Mouse (Mus musculus): ENCODE measurements around the gene Kcnk5. TPM values are rescaled to one million over a fixed set of nuclear protein-coding genes. Genes with fewer than 3 reads are reported as not detected.

The Kcnk5 gene
- 5.0 and 5.1 TPM in 2 replicates for polyA plus RNA-seq (2015; fragmentation: Nextera tagmentation; extraction: Ambion mirVana)

DNA sequence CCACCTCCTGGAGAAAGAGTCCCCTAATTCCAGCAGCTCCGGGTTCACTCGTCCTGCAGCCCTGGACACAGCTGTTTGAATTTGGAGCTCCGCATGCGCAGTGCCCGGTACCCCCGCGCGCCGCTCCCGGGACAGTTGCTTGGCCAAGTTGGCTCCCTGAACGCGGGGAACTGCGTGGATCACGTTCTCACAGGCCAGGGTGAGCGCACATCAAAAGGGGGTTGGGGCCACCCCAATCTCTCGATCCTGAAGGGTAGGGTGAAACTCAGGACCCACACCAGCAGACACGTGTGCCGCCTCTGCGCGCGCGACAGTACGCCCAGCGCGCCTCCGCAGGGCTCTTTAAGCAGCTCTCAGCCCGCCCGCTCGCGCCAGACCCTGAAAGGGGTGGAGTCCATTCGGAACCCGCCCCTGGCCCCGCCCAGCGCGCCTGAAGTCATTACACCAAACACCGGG is at the start of gene Kcnk5:
Gene Kcnk5, minus strand, starts transcription at position 344 of the 456 bp plus-strand sequence.
- under 1% methylated on average over 36 of the region's 36 CpGs for WGBS (ENCODE audit: insufficient replicate concordance)
- H3K36me3 ChIP-seq (replicated peaks) = no peaks in the 10 kb centered on the region
- H3K9me3 ChIP-seq (replicated peaks) = no peaks in the 10 kb centered on the region
- peak within 1 kb of the TSS; percentile 97 for H3K4me2 ChIP-seq
- ATAC-seq (ENCODE audit: insufficient read depth) = peak; percentile 86
- H3K27me3 ChIP-seq = no peaks in the 10 kb centered on the region
- peak within 1 kb of the TSS; percentile 68 for H3K9ac ChIP-seq
- peak within 1 kb of the TSS; percentile 72 for H3K27ac ChIP-seq (replicated peaks)
- peak within 1 kb of the TSS; percentile 70 for H3K4me3 ChIP-seq (replicated peaks)
- H3K4me1 ChIP-seq (replicated peaks) = peaks cover 56% of the 10 kb centered on the region

- H3K9ac ChIP-seq = no peak overlapping the region
Measured at GRCm38 (mm10) chr14:20230063-20230491, 48.5 kb upstream of the Kcnk5 start.

DNA sequence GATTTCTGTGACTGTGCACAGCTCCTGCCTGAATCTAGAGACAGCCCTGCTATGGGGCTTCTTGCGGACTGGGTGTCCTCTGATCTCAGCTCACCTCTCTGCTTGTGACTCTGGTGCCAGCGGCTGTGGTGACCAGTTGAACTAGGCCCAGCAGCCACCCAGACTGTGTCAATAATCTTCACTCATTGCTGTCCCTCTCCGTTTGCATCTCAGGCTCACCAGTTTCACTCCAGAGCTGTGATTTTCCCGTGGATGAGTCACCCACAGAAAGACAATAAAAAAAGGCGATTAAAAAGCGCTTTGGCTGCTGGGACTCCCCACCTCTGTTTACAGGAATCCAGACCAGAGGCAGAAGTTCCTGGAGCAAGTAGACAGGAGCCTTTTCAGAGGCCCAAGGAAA is 47.8 kb upstream of the Kcnk5 start:
- no peaks in the 10 kb centered on the region for H3K36me3 ChIP-seq (replicated peaks)
- no peak overlapping the region for H3K4me3 ChIP-seq (replicated peaks)
- no peaks in the 10 kb centered on the region for H3K27me3 ChIP-seq
- no peaks in the 10 kb centered on the region; the same call in 1 of the 2 replicates for H3K4me1 ChIP-seq (replicated peaks)
- no peak overlapping the region for H3K4me2 ChIP-seq
- WGBS (ENCODE audit: insufficient replicate concordance) = 58% methylated on average over 6 of the region's 6 CpGs
- no peaks in the 10 kb centered on the region for H3K9me3 ChIP-seq (replicated peaks)
- H3K27ac ChIP-seq (replicated peaks) = no peak overlapping the region
- no peak overlapping the region for H3K9ac ChIP-seq
- ATAC-seq (ENCODE audit: insufficient read depth) = no peak

More at GRCm38 (mm10) chr14:20230063-20230491, 48.5 kb upstream of the Kcnk5 start:
- no peak overlapping the region for H3K4me2 ChIP-seq
- 56% methylated on average over 7 of the region's 7 CpGs for WGBS (ENCODE audit: insufficient replicate concordance)
- H3K4me1 ChIP-seq (replicated peaks) = no peaks in the 10 kb centered on the region; the same call in 1 of the 2 replicates
- H3K9me3 ChIP-seq (replicated peaks) = no peaks in the 10 kb centered on the region
- H3K4me3 ChIP-seq (replicated peaks) = no peak overlapping the region
- peak; percentile 22; the same call in 1 of the 2 replicates for ATAC-seq (ENCODE audit: insufficient read depth)
- no peaks in the 10 kb centered on the region for H3K27me3 ChIP-seq
- H3K36me3 ChIP-seq (replicated peaks) = no peaks in the 10 kb centered on the region
- no peak overlapping the region for H3K27ac ChIP-seq (replicated peaks)

- Histone ChIP-seq H3K9ac (no peak overlapping the region), H3K9me3 (replicated peaks) (no peaks in the 10 kb centered on the region), H3K27ac (replicated peaks) (no peak overlapping the region), H3K36me3 (replicated peaks) (no peaks in the 10 kb centered on the region), H3K4me1 (replicated peaks) (no peaks in the 10 kb centered on the region; the same call in 1 of the 2 replicates), H3K4me3 (replicated peaks) (no peak overlapping the region), H3K27me3 (no peaks in the 10 kb centered on the region), H3K4me2 (no peak overlapping the region)
- ATAC-seq (ENCODE audit: insufficient read depth) = no peak
- 30% methylated on average over 4 of the region's 4 CpGs for WGBS (ENCODE audit: insufficient replicate concordance)
Measured at GRCm38 (mm10) chr14:20228336-20228735, 46.7 kb upstream of the Kcnk5 start.

- Histone ChIP-seq H3K9me3 (replicated peaks) (no peaks in the 10 kb centered on the region), H3K36me3 (replicated peaks) (no peaks in the 10 kb centered on the region), H3K4me2 (no peak overlapping the region), H3K27ac (replicated peaks) (no peak overlapping the region), H3K9ac (no peak overlapping the region), H3K4me3 (replicated peaks) (no peak overlapping the region), H3K4me1 (replicated peaks) (no peaks in the 10 kb centered on the region; the same call in 1 of the 2 replicates), H3K27me3 (no peaks in the 10 kb centered on the region)
- no peak for ATAC-seq (ENCODE audit: insufficient read depth)
- WGBS (ENCODE audit: insufficient replicate concordance) = 47% methylated on average over 2 of the region's 2 CpGs
Measured at GRCm38 (mm10) chr14:20226982-20227381, 45.4 kb upstream of the Kcnk5 start.

DNA sequence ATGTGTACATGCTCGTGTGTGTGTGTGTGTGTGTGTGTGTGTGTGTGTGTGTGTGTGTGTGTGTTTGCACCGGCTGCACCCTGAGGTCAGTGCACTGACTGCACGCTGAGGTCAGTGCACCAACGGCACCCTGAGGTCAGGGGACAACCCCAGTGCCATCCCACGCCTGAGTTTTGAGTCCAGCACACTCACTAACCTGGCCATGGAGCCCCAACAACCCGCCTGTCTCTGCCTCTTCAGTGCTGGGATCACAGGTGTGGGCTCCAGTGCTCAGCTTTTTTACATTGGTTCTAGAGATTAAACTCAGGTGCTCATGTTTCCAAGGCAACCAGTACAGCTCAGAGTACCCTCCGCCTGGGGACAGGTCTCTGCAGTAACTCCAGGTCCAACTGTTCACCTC is 44.9 kb upstream of the Kcnk5 start:
- Histone ChIP-seq H3K4me1 (replicated peaks) (no peaks in the 10 kb centered on the region; the same call in 1 of the 2 replicates), H3K4me3 (replicated peaks) (no peak overlapping the region), H3K36me3 (replicated peaks) (no peaks in the 10 kb centered on the region), H3K27me3 (no peaks in the 10 kb centered on the region), H3K9ac (no peak overlapping the region), H3K9me3 (replicated peaks) (no peaks in the 10 kb centered on the region), H3K27ac (replicated peaks) (no peak overlapping the region), H3K4me2 (no peak overlapping the region)
- WGBS (ENCODE audit: insufficient replicate concordance) = 54% methylated on average over 7 of the region's 7 CpGs
- ATAC-seq (ENCODE audit: insufficient read depth) = peak; percentile 32; the same call in 1 of the 2 replicates

DNA sequence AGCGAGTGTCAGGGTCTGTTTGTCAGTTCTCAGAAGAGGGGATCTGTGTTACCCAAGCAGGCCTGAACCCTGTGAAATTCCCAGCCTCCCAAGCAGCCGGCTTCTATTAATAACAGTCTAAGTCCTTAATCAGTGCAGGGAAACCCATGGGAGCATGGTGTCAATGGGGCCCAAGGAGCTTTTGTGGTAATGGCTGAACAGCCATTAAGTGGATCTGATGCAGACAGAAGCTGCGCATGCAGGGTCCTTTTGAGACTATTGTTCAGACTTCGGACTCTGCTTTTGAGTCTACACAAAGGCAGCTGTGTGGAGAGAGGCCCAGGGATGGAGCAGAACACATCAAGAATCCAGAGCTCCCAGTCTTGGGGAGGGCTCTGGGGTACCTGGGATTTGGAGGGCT is 43.9 kb upstream of the Kcnk5 start:
- whole genome bisulfite sequencing (ENCODE audit: insufficient replicate concordance) = 62% methylated on average over 4 of the region's 4 CpGs
- no peak overlapping the region for H3K4me3 ChIP-seq (replicated peaks)
- no peaks in the 10 kb centered on the region; the same call in 1 of the 2 replicates for H3K4me1 ChIP-seq (replicated peaks)
- H3K27me3 ChIP-seq = no peaks in the 10 kb centered on the region
- no peak for ATAC-seq (ENCODE audit: insufficient read depth)
- no peaks in the 10 kb centered on the region for H3K9me3 ChIP-seq (replicated peaks)
- no peak overlapping the region for H3K4me2 ChIP-seq
- H3K9ac ChIP-seq = no peak overlapping the region
- no peaks in the 10 kb centered on the region for H3K36me3 ChIP-seq (replicated peaks)
- H3K27ac ChIP-seq (replicated peaks) = no peak overlapping the region

GRCm38 (mm10) chr14:20224576-20225218 is 43.1 kb upstream of the Kcnk5 start:
- 53% methylated on average over 10 of the region's 10 CpGs for WGBS (ENCODE audit: insufficient replicate concordance)

GRCm38 (mm10) chr14:20224163-20224562 is 42.6 kb upstream of the Kcnk5 start:
- H3K9ac ChIP-seq = no peak overlapping the region
- no peaks in the 10 kb centered on the region for H3K36me3 ChIP-seq (replicated peaks)
- no peaks in the 10 kb centered on the region for H3K9me3 ChIP-seq (replicated peaks)
- no peaks in the 10 kb centered on the region for H3K27me3 ChIP-seq
- ATAC-seq (ENCODE audit: insufficient read depth) = no peak
- H3K27ac ChIP-seq (replicated peaks) = no peak overlapping the region
- 63% methylated on average over 4 of the region's 4 CpGs for WGBS (ENCODE audit: insufficient replicate concordance)
- H3K4me2 ChIP-seq = no peak overlapping the region
- H3K4me1 ChIP-seq (replicated peaks) = no peaks in the 10 kb centered on the region; the same call in 1 of the 2 replicates
- H3K4me3 ChIP-seq (replicated peaks) = no peak overlapping the region

More at GRCm38 (mm10) chr14:20224576-20225218, 43.1 kb upstream of the Kcnk5 start:
- Histone ChIP-seq H3K4me2 (no peak overlapping the region), H3K9ac (no peak overlapping the region), H3K36me3 (replicated peaks) (no peaks in the 10 kb centered on the region), H3K27ac (replicated peaks) (no peak overlapping the region), H3K4me1 (replicated peaks) (no peaks in the 10 kb centered on the region; the same call in 1 of the 2 replicates), H3K4me3 (replicated peaks) (no peak overlapping the region), H3K27me3 (no peaks in the 10 kb centered on the region), H3K9me3 (replicated peaks) (no peaks in the 10 kb centered on the region)
- ATAC-seq (ENCODE audit: insufficient read depth) = no peak

GRCm38 (mm10) chr14:20223253-20223652 is 41.6 kb upstream of the Kcnk5 start:
- Histone ChIP-seq H3K4me3 (replicated peaks) (no peak overlapping the region), H3K9me3 (replicated peaks) (no peaks in the 10 kb centered on the region), H3K27ac (replicated peaks) (no peak overlapping the region), H3K27me3 (no peaks in the 10 kb centered on the region), H3K9ac (no peak overlapping the region), H3K4me2 (no peak overlapping the region), H3K36me3 (replicated peaks) (no peaks in the 10 kb centered on the region), H3K4me1 (replicated peaks) (no peaks in the 10 kb centered on the region; the same call in 1 of the 2 replicates)
- WGBS (ENCODE audit: insufficient replicate concordance) = 26% methylated on average over 5 of the region's 5 CpGs
- ATAC-seq (ENCODE audit: insufficient read depth) = no peak

DNA sequence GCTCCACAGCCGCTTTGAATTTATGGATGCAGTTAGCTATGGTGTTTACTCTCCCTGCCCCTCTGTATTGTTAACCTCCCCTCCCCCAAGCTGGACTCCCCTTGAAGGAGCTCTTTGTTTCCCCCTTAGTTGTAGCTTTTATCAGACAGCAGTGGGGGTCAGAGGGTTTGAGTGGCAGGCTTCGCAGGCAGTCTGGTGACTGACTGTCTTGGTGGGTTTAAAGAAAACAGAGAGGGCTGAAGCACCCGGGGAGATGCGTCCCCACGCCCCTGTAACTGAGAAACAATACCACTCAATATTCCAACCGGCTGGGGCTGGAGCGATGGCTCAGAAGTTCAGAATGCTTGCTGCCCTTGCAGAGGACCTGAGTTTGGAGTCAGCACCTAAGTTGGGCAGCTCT is 39.5 kb upstream of the Kcnk5 start:
- Histone ChIP-seq H3K4me2 (no peak overlapping the region), H3K27ac (replicated peaks) (no peak overlapping the region), H3K4me1 (replicated peaks) (no peaks in the 10 kb centered on the region; the same call in 1 of the 2 replicates), H3K4me3 (replicated peaks) (no peak overlapping the region), H3K36me3 (replicated peaks) (no peaks in the 10 kb centered on the region), H3K27me3 (no peaks in the 10 kb centered on the region), H3K9me3 (replicated peaks) (no peaks in the 10 kb centered on the region), H3K9ac (no peak overlapping the region)
- 74% methylated on average over 7 of the region's 7 CpGs for WGBS (ENCODE audit: insufficient replicate concordance)
- ATAC-seq (ENCODE audit: insufficient read depth) = no peak

Data from liver, embryonic 15.5 days (tissue).